Mouse (Mus musculus): ENCODE measurements around the gene Defb29. TPM values are rescaled to one million over a fixed set of nuclear protein-coding genes. Genes with fewer than 3 reads are reported as not detected.

Gene Defb29
- polyA plus RNA-seq, 1 experiment from 2014 or later = not detected

DNA sequence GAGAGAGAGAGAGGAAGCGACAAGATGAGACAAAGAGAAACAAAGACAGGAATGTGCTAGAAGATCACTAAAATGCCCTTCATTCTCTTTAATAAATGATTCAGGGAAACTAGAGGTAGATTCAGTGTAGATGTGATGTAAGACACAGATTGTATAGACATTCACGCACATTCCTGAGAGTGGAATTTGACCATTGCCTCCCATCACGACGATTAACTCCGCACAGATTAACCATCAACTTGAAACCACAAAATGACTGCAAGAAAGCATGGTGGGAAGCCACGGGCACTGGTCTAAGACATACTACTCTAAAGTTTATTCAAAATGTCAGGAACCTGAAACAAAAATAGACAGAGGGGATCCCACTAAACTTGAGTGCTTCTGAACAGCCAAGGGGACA lies 30.4 kb upstream of the Defb29 start:
- H3K27ac ChIP-seq (ENCODE audit: low read length) = no peak overlapping the region
- H3K9ac ChIP-seq (replicated peaks; ENCODE audit: low read depth, low read length) = no peak overlapping the region
- no peak overlapping the region for H3K4me2 ChIP-seq (replicated peaks; ENCODE audit: low read depth, low read length)
- H3K9me3 ChIP-seq (ENCODE audit: control insufficient read depth, low read depth, low read length) = no peaks in the 10 kb centered on the region
- no peak for ATAC-seq (ENCODE audit: insufficient number of reproducible peaks, insufficient read depth, low FRiP score, low read depth)
- H3K27me3 ChIP-seq (ENCODE audit: control insufficient read depth, insufficient read depth, low read length) = no peaks in the 10 kb centered on the region
- no peaks in the 10 kb centered on the region for H3K4me1 ChIP-seq (ENCODE audit: control insufficient read depth, insufficient read depth, low read length)
- H3K36me3 ChIP-seq (ENCODE audit: control insufficient read depth, insufficient read depth, low read length) = no peaks in the 10 kb centered on the region
- H3K4me3 ChIP-seq (ENCODE audit: low read depth, low read length) = no peak overlapping the region
- 51% methylated on average over 6 of the region's 6 CpGs for WGBS

GRCm38 (mm10) chr2:152569881-152570280 lies 30.0 kb upstream of the Defb29 start:
- no peak overlapping the region for H3K27ac ChIP-seq (ENCODE audit: low read length)
- no peak overlapping the region for H3K4me2 ChIP-seq (replicated peaks; ENCODE audit: low read depth, low read length)
- H3K4me3 ChIP-seq (ENCODE audit: low read depth, low read length) = no peak overlapping the region
- H3K9ac ChIP-seq (replicated peaks; ENCODE audit: low read depth, low read length) = no peak overlapping the region
- H3K4me1 ChIP-seq (ENCODE audit: control insufficient read depth, insufficient read depth, low read length) = no peaks in the 10 kb centered on the region
- 76% methylated on average over 4 of the region's 4 CpGs for WGBS
- no peaks in the 10 kb centered on the region for H3K9me3 ChIP-seq (ENCODE audit: control insufficient read depth, low read depth, low read length)
- no peaks in the 10 kb centered on the region for H3K27me3 ChIP-seq (ENCODE audit: control insufficient read depth, insufficient read depth, low read length)
- no peak for ATAC-seq (ENCODE audit: insufficient number of reproducible peaks, insufficient read depth, low FRiP score, low read depth)
- H3K36me3 ChIP-seq (ENCODE audit: control insufficient read depth, insufficient read depth, low read length) = no peaks in the 10 kb centered on the region

DNA sequence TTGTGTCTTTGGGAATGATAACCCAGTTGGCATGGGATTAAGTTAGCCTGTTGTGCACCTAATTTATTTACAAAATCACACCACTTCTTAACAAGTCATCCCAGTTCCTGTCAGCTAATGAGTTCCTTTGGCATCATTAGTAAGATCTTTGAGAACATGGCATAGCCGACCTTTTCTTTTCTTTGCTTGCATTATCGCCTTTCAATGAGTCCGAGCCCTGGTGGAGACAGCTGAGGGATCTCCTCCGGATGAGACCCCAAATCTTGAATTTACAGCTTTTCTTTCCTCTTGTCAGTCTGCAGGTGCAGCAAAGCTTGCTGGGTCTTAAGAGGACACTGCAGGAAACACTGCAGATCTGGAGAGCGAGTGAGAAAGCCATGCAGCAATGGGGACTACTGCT lies 29.1 kb upstream of the Defb29 start, which contains the start of gene Gm17416:
Gene Gm17416 (plus strand): TSS at position 301 of the 400 bp plus-strand sequence.
- no peak for ATAC-seq (ENCODE audit: insufficient number of reproducible peaks, insufficient read depth, low FRiP score, low read depth)
- no peak within 1 kb of the TSS for H3K4me2 ChIP-seq (replicated peaks; ENCODE audit: low read depth, low read length)
- H3K27ac ChIP-seq (ENCODE audit: low read length) = no peak within 1 kb of the TSS
- no peaks in the 10 kb centered on the region for H3K36me3 ChIP-seq (ENCODE audit: control insufficient read depth, insufficient read depth, low read length)
- H3K4me3 ChIP-seq (ENCODE audit: low read depth, low read length) = no peak within 1 kb of the TSS
- H3K9ac ChIP-seq (replicated peaks; ENCODE audit: low read depth, low read length) = no peak within 1 kb of the TSS
- no peaks in the 10 kb centered on the region for H3K9me3 ChIP-seq (ENCODE audit: control insufficient read depth, low read depth, low read length)
- no peaks in the 10 kb centered on the region for H3K27me3 ChIP-seq (ENCODE audit: control insufficient read depth, insufficient read depth, low read length)
- whole genome bisulfite sequencing = 85% methylated on average over 5 of the region's 5 CpGs
- H3K4me1 ChIP-seq (ENCODE audit: control insufficient read depth, insufficient read depth, low read length) = no peaks in the 10 kb centered on the region

GRCm38 (mm10) chr2:152556655-152557054 lies 16.8 kb upstream of the Defb29 start:
- Histone ChIP-seq H3K4me1 (ENCODE audit: control insufficient read depth, insufficient read depth, low read length) (no peaks in the 10 kb centered on the region), H3K36me3 (ENCODE audit: control insufficient read depth, insufficient read depth, low read length) (no peaks in the 10 kb centered on the region), H3K4me2 (replicated peaks; ENCODE audit: low read depth, low read length) (no peak overlapping the region), H3K4me3 (ENCODE audit: low read depth, low read length) (no peak overlapping the region), H3K9me3 (ENCODE audit: control insufficient read depth, low read depth, low read length) (no peaks in the 10 kb centered on the region), H3K9ac (replicated peaks; ENCODE audit: low read depth, low read length) (no peak overlapping the region), H3K27ac (ENCODE audit: low read length) (no peak overlapping the region), H3K27me3 (ENCODE audit: control insufficient read depth, insufficient read depth, low read length) (no peaks in the 10 kb centered on the region)
- 86% methylated on average over 7 of the region's 7 CpGs for WGBS
- ATAC-seq (ENCODE audit: insufficient number of reproducible peaks, insufficient read depth, low FRiP score, low read depth) = no peak

DNA sequence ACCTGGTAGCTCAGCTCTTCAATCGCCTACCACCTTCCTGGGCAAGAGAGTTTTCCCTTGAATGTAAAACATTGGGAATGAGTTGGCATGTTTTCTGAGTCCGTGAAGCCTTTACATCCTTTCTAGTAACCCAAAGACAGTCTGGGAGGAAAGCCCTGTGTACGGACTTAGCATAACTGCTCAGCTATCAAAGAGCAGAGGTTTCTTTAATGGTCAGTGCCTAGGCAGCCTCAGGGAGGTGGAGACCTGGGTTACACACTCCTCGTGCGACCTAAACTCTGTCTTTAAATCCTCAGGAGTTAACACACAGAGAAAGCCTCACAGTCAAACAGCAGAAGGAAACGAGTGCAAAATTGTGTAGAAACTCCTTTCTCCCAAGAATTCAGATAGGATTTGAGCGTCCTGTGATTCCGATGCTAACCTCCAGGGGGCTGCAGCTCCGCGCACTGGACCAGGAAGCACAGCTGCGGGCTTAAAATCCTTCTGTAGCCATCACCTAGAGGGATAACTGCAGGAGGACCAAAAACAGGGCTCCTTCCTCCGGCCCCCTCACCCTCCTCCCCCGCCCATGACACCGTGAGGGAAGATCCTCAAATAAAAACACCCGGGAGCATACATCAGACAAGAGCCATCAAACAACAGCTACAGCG lies 14.0 kb upstream of the Defb29 start:
- Histone ChIP-seq H3K27ac (ENCODE audit: low read length) (no peak overlapping the region), H3K36me3 (ENCODE audit: control insufficient read depth, insufficient read depth, low read length) (no peaks in the 10 kb centered on the region), H3K9ac (replicated peaks; ENCODE audit: low read depth, low read length) (no peak overlapping the region), H3K9me3 (ENCODE audit: control insufficient read depth, low read depth, low read length) (no peaks in the 10 kb centered on the region), H3K27me3 (ENCODE audit: control insufficient read depth, insufficient read depth, low read length) (no peaks in the 10 kb centered on the region), H3K4me2 (replicated peaks; ENCODE audit: low read depth, low read length) (peak overlapping the region; percentile 13), H3K4me1 (ENCODE audit: control insufficient read depth, insufficient read depth, low read length) (no peaks in the 10 kb centered on the region), H3K4me3 (ENCODE audit: low read depth, low read length) (no peak overlapping the region)
- 14% methylated on average over 16 of the region's 16 CpGs for WGBS
- ATAC-seq (ENCODE audit: insufficient number of reproducible peaks, insufficient read depth, low FRiP score, low read depth) = no peak; the same call in 1 of the 2 replicates

DNA sequence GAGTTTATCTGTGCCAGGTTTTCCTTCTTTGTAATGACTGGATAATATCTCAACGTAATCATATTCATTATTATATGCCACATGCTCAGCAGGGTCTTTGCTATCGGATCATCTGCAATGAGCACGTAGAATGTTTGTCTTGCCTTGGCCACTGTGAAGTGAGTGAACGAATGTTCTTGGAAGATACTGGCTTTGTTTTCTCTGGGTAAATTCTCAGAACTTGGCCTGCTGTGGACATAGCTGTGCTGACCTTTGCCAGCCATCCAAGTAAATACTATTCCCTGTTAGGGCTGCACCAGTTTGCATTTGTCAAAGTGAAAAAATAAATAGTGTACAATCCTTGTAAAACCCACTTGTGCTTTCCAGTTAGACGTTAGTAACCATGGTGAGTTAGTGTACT lies 8.2 kb upstream of the Defb29 start:
- Histone ChIP-seq H3K9ac (replicated peaks; ENCODE audit: low read depth, low read length) (no peak overlapping the region), H3K27me3 (ENCODE audit: control insufficient read depth, insufficient read depth, low read length) (no peaks in the 10 kb centered on the region), H3K4me1 (ENCODE audit: control insufficient read depth, insufficient read depth, low read length) (no peaks in the 10 kb centered on the region), H3K4me3 (ENCODE audit: low read depth, low read length) (no peak overlapping the region), H3K36me3 (ENCODE audit: control insufficient read depth, insufficient read depth, low read length) (no peaks in the 10 kb centered on the region), H3K27ac (ENCODE audit: low read length) (no peak overlapping the region), H3K9me3 (ENCODE audit: control insufficient read depth, low read depth, low read length) (no peaks in the 10 kb centered on the region), H3K4me2 (replicated peaks; ENCODE audit: low read depth, low read length) (no peak overlapping the region)
- no peak for ATAC-seq (ENCODE audit: insufficient number of reproducible peaks, insufficient read depth, low FRiP score, low read depth)
- 57% methylated on average over 5 of the region's 5 CpGs for WGBS

DNA sequence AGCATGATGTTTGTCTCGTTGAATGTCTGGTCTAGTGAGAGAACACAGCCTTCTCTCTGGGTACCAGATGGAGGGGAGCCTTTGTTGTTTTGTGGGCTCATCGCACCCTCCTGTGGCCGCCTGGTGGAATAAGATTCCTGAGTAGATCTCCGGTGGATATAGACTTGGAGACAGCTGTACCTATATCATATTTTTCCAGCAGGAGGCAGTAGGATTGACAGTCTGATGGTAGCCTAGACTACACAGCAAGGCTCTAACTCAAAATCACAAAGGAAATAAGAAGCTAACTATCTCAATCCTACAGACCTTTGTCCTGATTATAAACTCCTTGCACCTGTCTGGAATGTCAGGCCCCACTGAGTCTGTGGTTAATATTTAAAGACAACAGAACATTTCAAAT lies 4.8 kb upstream of the Defb29 start:
- Histone ChIP-seq H3K4me3 (ENCODE audit: low read depth, low read length) (no peak overlapping the region), H3K9me3 (ENCODE audit: control insufficient read depth, low read depth, low read length) (no peaks in the 10 kb centered on the region), H3K4me1 (ENCODE audit: control insufficient read depth, insufficient read depth, low read length) (no peaks in the 10 kb centered on the region), H3K27me3 (ENCODE audit: control insufficient read depth, insufficient read depth, low read length) (no peaks in the 10 kb centered on the region), H3K9ac (replicated peaks; ENCODE audit: low read depth, low read length) (no peak overlapping the region), H3K4me2 (replicated peaks; ENCODE audit: low read depth, low read length) (no peak overlapping the region), H3K36me3 (ENCODE audit: control insufficient read depth, insufficient read depth, low read length) (no peaks in the 10 kb centered on the region), H3K27ac (ENCODE audit: low read length) (no peak overlapping the region)
- no peak for ATAC-seq (ENCODE audit: insufficient number of reproducible peaks, insufficient read depth, low FRiP score, low read depth)
- 22% methylated on average over 4 of the region's 4 CpGs for WGBS

DNA sequence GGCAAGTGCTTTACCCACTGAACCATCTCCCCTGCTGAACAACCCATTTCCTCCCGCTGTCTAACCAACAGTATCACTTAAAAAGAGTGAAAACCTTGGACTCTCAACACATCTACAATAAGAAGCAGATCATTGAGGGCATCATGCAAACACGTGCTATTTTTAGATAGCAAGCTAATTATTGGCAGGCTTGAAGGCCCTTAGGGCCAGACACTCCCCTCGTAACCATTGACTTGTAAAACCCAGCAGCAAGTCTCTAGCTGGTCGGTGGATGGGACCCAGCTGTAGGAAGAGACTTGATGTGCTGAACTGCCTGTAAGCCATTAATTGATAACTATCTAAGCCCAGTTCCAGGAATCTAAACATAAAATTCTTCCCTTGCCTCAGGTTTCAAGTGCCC lies 3.6 kb upstream of the Defb29 start:
- no peak overlapping the region for H3K9ac ChIP-seq (replicated peaks; ENCODE audit: low read depth, low read length)
- H3K4me2 ChIP-seq (replicated peaks; ENCODE audit: low read depth, low read length) = no peak overlapping the region
- H3K4me3 ChIP-seq (ENCODE audit: low read depth, low read length) = no peak overlapping the region
- H3K27me3 ChIP-seq (ENCODE audit: control insufficient read depth, insufficient read depth, low read length) = no peaks in the 10 kb centered on the region
- H3K36me3 ChIP-seq (ENCODE audit: control insufficient read depth, insufficient read depth, low read length) = no peaks in the 10 kb centered on the region
- H3K9me3 ChIP-seq (ENCODE audit: control insufficient read depth, low read depth, low read length) = no peaks in the 10 kb centered on the region
- WGBS = 64% methylated on average over 4 of the region's 4 CpGs
- ATAC-seq (ENCODE audit: insufficient number of reproducible peaks, insufficient read depth, low FRiP score, low read depth) = no peak
- no peak overlapping the region for H3K27ac ChIP-seq (ENCODE audit: low read length)
- H3K4me1 ChIP-seq (ENCODE audit: control insufficient read depth, insufficient read depth, low read length) = no peaks in the 10 kb centered on the region

DNA sequence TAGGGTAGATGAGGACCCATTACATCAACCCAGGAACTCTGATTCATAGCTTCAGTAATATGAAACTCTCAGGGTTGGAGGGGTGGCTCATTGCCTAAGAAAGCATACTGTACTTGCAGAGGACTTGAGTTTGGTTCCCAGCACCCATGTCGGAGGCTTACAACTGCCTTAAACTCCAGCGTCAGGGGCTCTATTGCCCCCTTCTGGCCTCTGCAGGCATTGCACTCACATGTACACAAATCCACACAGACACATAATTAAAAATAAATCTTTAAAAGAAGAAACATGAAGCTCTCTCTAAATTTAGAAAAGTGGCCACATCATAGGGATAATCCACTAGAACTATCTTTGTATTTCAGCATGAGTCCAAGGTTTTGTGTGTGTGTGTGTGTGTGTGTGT lies 3.0 kb upstream of the Defb29 start:
- H3K9me3 ChIP-seq (ENCODE audit: control insufficient read depth, low read depth, low read length) = no peaks in the 10 kb centered on the region
- H3K9ac ChIP-seq (replicated peaks; ENCODE audit: low read depth, low read length) = no peak overlapping the region
- no peaks in the 10 kb centered on the region for H3K36me3 ChIP-seq (ENCODE audit: control insufficient read depth, insufficient read depth, low read length)
- no peak for ATAC-seq (ENCODE audit: insufficient number of reproducible peaks, insufficient read depth, low FRiP score, low read depth)
- H3K4me1 ChIP-seq (ENCODE audit: control insufficient read depth, insufficient read depth, low read length) = no peaks in the 10 kb centered on the region
- H3K4me2 ChIP-seq (replicated peaks; ENCODE audit: low read depth, low read length) = no peak overlapping the region
- 77% methylated on average over 2 of the region's 2 CpGs for WGBS
- H3K27ac ChIP-seq (ENCODE audit: low read length) = no peak overlapping the region
- H3K27me3 ChIP-seq (ENCODE audit: control insufficient read depth, insufficient read depth, low read length) = no peaks in the 10 kb centered on the region
- no peak overlapping the region for H3K4me3 ChIP-seq (ENCODE audit: low read depth, low read length)
